10 mouse cellular contexts compared by ENCODE assay signal in genomic region chr7:145289302-145289701, GRCm38 (mm10). TPM values are rescaled to one million over a fixed set of nuclear protein-coding genes. Genes with fewer than 3 reads are reported as not detected.
DNase-seq lines count a peak whose midpoint lies in the region; ATAC-seq and TF ChIP-seq lines count a peak whose summit lies in the region.
"Had no signal": no experiment of that assay in that cellular context is flagged by ENCODE, and none has a peak within 500 bp of the region (broad histone marks: within the 10 kb centered on the region; RNA-seq: fewer than 3 reads in every experiment).

No protein-coding gene starts in this region.

- H3K4me2 ChIP-seq in forebrain, postnatal 0 days (ENCODE audit: low read depth) = no peak overlapping the region
- no peak overlapping the region for H3K4me2 ChIP-seq in forebrain, embryonic 16.5 days (ENCODE audit: low read length)
- no peak overlapping the region for H3K4me2 ChIP-seq in midbrain, embryonic 14.5 days (ENCODE audit: low read length)
- no peak overlapping the region for H3K4me2 ChIP-seq in midbrain, embryonic 13.5 days (replicated peaks)

- H3K36me3 ChIP-seq in forebrain, postnatal 0 days (ENCODE audit: insufficient read depth) = no peaks in the 10 kb centered on the region
- H3K36me3 ChIP-seq in forebrain, embryonic 16.5 days (ENCODE audit: control insufficient read depth, insufficient read depth) = no peaks in the 10 kb centered on the region
- H3K36me3 ChIP-seq in midbrain, embryonic 14.5 days (ENCODE audit: control insufficient read depth, insufficient read depth, low read length) = no peaks in the 10 kb centered on the region
- H3K36me3 ChIP-seq in midbrain, embryonic 13.5 days = no peaks in the 10 kb centered on the region
- H3K36me3 ChIP-seq: G1E had no signal

- H3K9me3 ChIP-seq in forebrain, postnatal 0 days (ENCODE audit: low read length) = no peaks in the 10 kb centered on the region
- H3K9me3 ChIP-seq in forebrain, embryonic 16.5 days (ENCODE audit: control insufficient read depth, low read length) = no peaks in the 10 kb centered on the region
- no peaks in the 10 kb centered on the region for H3K9me3 ChIP-seq in midbrain, embryonic 14.5 days (ENCODE audit: control insufficient read depth, low read length)
- no peaks in the 10 kb centered on the region for H3K9me3 ChIP-seq in midbrain, embryonic 13.5 days
- H3K9me3 ChIP-seq: G1E had no signal

- no peak overlapping the region for H3K9ac ChIP-seq in forebrain, postnatal 0 days
- no peak overlapping the region for H3K9ac ChIP-seq in forebrain, embryonic 16.5 days (replicated peaks; ENCODE audit: low read depth, low read length)
- no peak overlapping the region for H3K9ac ChIP-seq in midbrain, embryonic 14.5 days (replicated peaks; ENCODE audit: low read length)
- H3K9ac ChIP-seq in midbrain, embryonic 13.5 days (replicated peaks) = no peak overlapping the region

- WGBS in forebrain, postnatal 0 days = 26% methylated on average over 5 of the region's 5 CpGs
- 22% methylated on average over 5 of the region's 5 CpGs for WGBS in forebrain, embryonic 16.5 days
- 23% methylated on average over 5 of the region's 5 CpGs for WGBS in midbrain, embryonic 14.5 days
- 24% methylated on average over 5 of the region's 5 CpGs for WGBS in midbrain, embryonic 13.5 days

- H3K4me3 ChIP-seq in forebrain, postnatal 0 days (ENCODE audit: low read depth, low read length) = no peak overlapping the region
- no peak overlapping the region for H3K4me3 ChIP-seq in forebrain, embryonic 16.5 days (replicated peaks; ENCODE audit: low read length)
- H3K4me3 ChIP-seq in midbrain, embryonic 14.5 days (replicated peaks; ENCODE audit: low read depth, low read length) = no peak overlapping the region
- H3K4me3 ChIP-seq in midbrain, embryonic 13.5 days (replicated peaks) = no peak overlapping the region

- no peaks in the 10 kb centered on the region for H3K4me1 ChIP-seq in forebrain, postnatal 0 days (ENCODE audit: insufficient read depth)
- H3K4me1 ChIP-seq in forebrain, embryonic 16.5 days (replicated peaks; ENCODE audit: control insufficient read depth, insufficient read depth, low read length) = no peaks in the 10 kb centered on the region
- H3K4me1 ChIP-seq in midbrain, embryonic 14.5 days (ENCODE audit: control insufficient read depth, insufficient read depth, low read length) = no peaks in the 10 kb centered on the region
- no peaks in the 10 kb centered on the region for H3K4me1 ChIP-seq in midbrain, embryonic 13.5 days (replicated peaks)

- ATAC-seq in forebrain, postnatal 0 days = no peak
- no peak for ATAC-seq in forebrain, embryonic 16.5 days
- no peak for ATAC-seq in midbrain, embryonic 14.5 days (ENCODE audit: low FRiP score, low TSS enrichment)
- ATAC-seq in midbrain, embryonic 13.5 days = no peak

- peak; percentile 50 for TF ChIP-seq CTCF in forebrain, postnatal 0 days (IDR thresholded peaks at IDR 0.05; ENCODE audit: low read depth)

- DNase-seq in forebrain, postnatal 0 days = no peak
- peak; percentile 45 for DNase-seq in midbrain, embryonic 14.5 days
- peak; percentile 70 for DNase-seq in embryo, embryonic 11 days
- peak; percentile 73 for DNase-seq in lung, postnatal 10 days
- DNase-seq in urinary bladder, postnatal 10 days (ENCODE audit: low spot score) = no peak
- DNase-seq in T-cell, adult 2 months (ENCODE audit: low spot score) = no peak

- H3K27me3 ChIP-seq in forebrain, postnatal 0 days (ENCODE audit: insufficient read depth, low read length) = no peaks in the 10 kb centered on the region
- no peaks in the 10 kb centered on the region for H3K27me3 ChIP-seq in forebrain, embryonic 16.5 days (replicated peaks; ENCODE audit: control insufficient read depth, insufficient read depth, low read length)
- no peaks in the 10 kb centered on the region for H3K27me3 ChIP-seq in midbrain, embryonic 14.5 days (ENCODE audit: control insufficient read depth, insufficient read depth, low read length)
- no peaks in the 10 kb centered on the region for H3K27me3 ChIP-seq in midbrain, embryonic 13.5 days

- H3K27ac ChIP-seq in forebrain, postnatal 0 days (ENCODE audit: low read depth, low read length) = no peak overlapping the region
- no peak overlapping the region for H3K27ac ChIP-seq in forebrain, embryonic 16.5 days (ENCODE audit: low read length)
- no peak overlapping the region for H3K27ac ChIP-seq in midbrain, embryonic 14.5 days (replicated peaks; ENCODE audit: low read depth, low read length)
- no peak overlapping the region for H3K27ac ChIP-seq in midbrain, embryonic 13.5 days

RNA-seq across cellular contexts. Expression of gene Tpcn2, which starts 5.5 kb away (rescaled TPM):
- total RNA-seq in forebrain, postnatal 0 days (2014; rRNA removed) = 2.5 and 2.9 TPM in 2 replicates
- 1.2 and 1.3 TPM in 2 replicates for polyA plus RNA-seq in forebrain, postnatal 0 days (2015; fragmentation: Nextera tagmentation; extraction: Ambion mirVana)
- polyA plus RNA-seq in forebrain, embryonic 16.5 days (2015; fragmentation: Nextera tagmentation; extraction: Ambion mirVana) = 2.5 and 3.9 TPM in 2 replicates
- 0.70 and 1.4 TPM in 2 replicates for polyA plus RNA-seq in midbrain, embryonic 14.5 days (2014; fragmentation: Nextera tagmentation; extraction: Ambion mirVana)
- 2.7 and 4.2 TPM in 2 replicates for polyA plus RNA-seq in midbrain, embryonic 13.5 days (2015; fragmentation: Nextera tagmentation; extraction: Ambion mirVana)

RNA-seq across cellular contexts. Expression of gene Mrgprf, which starts 11.3 kb away (rescaled TPM):
- 2.4 and 4.4 TPM in 2 replicates for total RNA-seq in forebrain, postnatal 0 days (2014; rRNA removed)
- 3.4 and 3.7 TPM in 2 replicates for polyA plus RNA-seq in forebrain, postnatal 0 days (2015; fragmentation: Nextera tagmentation; extraction: Ambion mirVana)
- polyA plus RNA-seq in forebrain, embryonic 16.5 days (2015; fragmentation: Nextera tagmentation; extraction: Ambion mirVana) = 2.9 and 3.3 TPM in 2 replicates
- polyA plus RNA-seq in midbrain, embryonic 14.5 days (2014; fragmentation: Nextera tagmentation; extraction: Ambion mirVana) = 3.5 TPM in 1 of 2 replicates, not detected in the other
- 2.4 and 2.8 TPM in 2 replicates for polyA plus RNA-seq in midbrain, embryonic 13.5 days (2015; fragmentation: Nextera tagmentation; extraction: Ambion mirVana)
- total RNA-seq: hematopoietic stem cell, adult 5-6 weeks had no signal
- polyA plus RNA-seq: G1E had no signal

RNA-seq across cellular contexts. Expression of gene Mrgprd, which starts 25.3 kb away (rescaled TPM):
- not detected in 2 replicates for total RNA-seq in forebrain, postnatal 0 days (2014; rRNA removed)
- not detected in 2 replicates for polyA plus RNA-seq in forebrain, postnatal 0 days (2015; fragmentation: Nextera tagmentation; extraction: Ambion mirVana)
- not detected in 2 replicates for polyA plus RNA-seq in forebrain, embryonic 16.5 days (2015; fragmentation: Nextera tagmentation; extraction: Ambion mirVana)
- not detected in 2 replicates for polyA plus RNA-seq in midbrain, embryonic 14.5 days (2014; fragmentation: Nextera tagmentation; extraction: Ambion mirVana)
- not detected in 2 replicates for polyA plus RNA-seq in midbrain, embryonic 13.5 days (2015; fragmentation: Nextera tagmentation; extraction: Ambion mirVana)
- total RNA-seq: hematopoietic stem cell, adult 5-6 weeks had no signal
- polyA plus RNA-seq: G1E had no signal

Comparison
In these comparisons a context has a peak if more than half of its experiments do, and no peak if none do; other contexts are left out.
1. DNase-seq: peak in midbrain, embryonic 14.5 days (single experiment), embryo, embryonic 11 days (single experiment) and lung, postnatal 10 days (single experiment); none in forebrain, postnatal 0 days (single experiment), urinary bladder, postnatal 10 days (single experiment) and T-cell, adult 2 months (single experiment).